Mouse (Mus musculus) MEL (cell line): ENCODE results near the gene Snx12.

Experiments used
- CTCF ChIP-seq, 3 experiments: IDR thresholded peaks in 2 of 3; conservative IDR thresholded peaks in 1 of 3; 2 replicates each; pipeline ENCODE4 v1.5.1; 2011 to 2012; ENCODE audit warnings: low read length in 3 of 3, low read depth in 2 of 3, mild to moderate bottlenecking in 2 of 3, improper control_type of control experiment in 1 of 3, inconsistent platforms in 1 of 3, mixed read lengths in 1 of 3, moderate library complexity in 1 of 3; ENCODE audit not compliant: control insufficient read depth in 1 of 3, insufficient read depth in 1 of 3, poor library complexity in 1 of 3, severe bottlenecking in 1 of 3
- GATA1 ChIP-seq: IDR thresholded peaks from 2 replicates; pipeline ENCODE4 v1.6.1; 2011; ENCODE audit warnings: low read depth, low read length, improper control_type of control experiment
- HCFC1 ChIP-seq: IDR thresholded peaks from 2 replicates; pipeline ENCODE4 v1.6.1; 2012; ENCODE audit warnings: low read depth, mild to moderate bottlenecking, inconsistent platforms, low read length, improper control_type of control experiment, moderate library complexity
- USF1 ChIP-seq: IDR thresholded peaks from 2 replicates; pipeline ENCODE4 v1.6.1; 2014; ENCODE audit warnings: low read depth, mild to moderate bottlenecking, inconsistent platforms, low read length, improper control_type of control experiment, moderate library complexity

- TF ChIP-seq GATA1 (no peak), USF1 (no peak), CTCF (IDR thresholded peaks at IDR 0.05 in 2 of 3, conservative IDR thresholded peaks at IDR 0.05 in 1 of 3; ENCODE audit: control insufficient read depth in 1 of 3, insufficient read depth in 1 of 3, low read depth in 2 of 3, low read length in 3 of 3, poor library complexity in 1 of 3, severe bottlenecking in 1 of 3) (no peak), HCFC1 (no peak)
Measured at GRCm38 (mm10) chrX:101084192-101084591, 138.2 kb downstream of the Snx12 start.
